Mouse (Mus musculus) MEL (cell line): ENCODE data around the gene 1700025G04Rik. TPM values are rescaled to one million over a fixed set of nuclear protein-coding genes. Genes with fewer than 3 reads are reported as not detected.

ENCODE experiments used
- DNase-seq: peaks from one replicate; pipeline ENCODE4 v3.0.0; 2011; ENCODE audit warnings: low read depth, low spot score
- H3K27ac ChIP-seq: 2 replicates; pipeline ENCODE4 v1.5.1; 2012; ENCODE audit warnings: low read depth, mild to moderate bottlenecking, control low read depth, low read length, moderate library complexity; ENCODE audit not compliant: control insufficient read depth
- H3K27me3 ChIP-seq, 2 experiments: fragments of 150-350 bp in 1 of 2; sonication (generic) in 1 of 2; 2 replicates each; pipeline ENCODE4 v1.6.1; 2012; ENCODE audit warnings: low read length in 2 of 2, mild to moderate bottlenecking in 2 of 2, improper control_type of control experiment in 1 of 2, moderate library complexity in 1 of 2; ENCODE audit not compliant: insufficient read depth in 2 of 2, control insufficient read depth in 1 of 2
- H3K36me3 ChIP-seq, 2 experiments: 2 replicates each; pipeline ENCODE4 v1.6.1; 2012 to 2014; ENCODE audit warnings: low read length in 2 of 2, improper control_type of control experiment in 1 of 2, inconsistent platforms in 1 of 2, mild to moderate bottlenecking in 1 of 2; ENCODE audit not compliant: insufficient read depth in 2 of 2, control insufficient read depth in 1 of 2
- H3K4me1 ChIP-seq, 2 experiments: fragments of 150-350 bp in 1 of 2; sonication (generic) in 1 of 2; 2 replicates each; pipeline ENCODE4 v1.6.1; 2012; ENCODE audit warnings: low read length in 2 of 2, improper control_type of control experiment in 1 of 2, mild to moderate bottlenecking in 1 of 2; ENCODE audit not compliant: insufficient read depth in 2 of 2, control insufficient read depth in 1 of 2
- H3K4me3 ChIP-seq, 2 experiments: fragments of 150-350 bp in 1 of 2; sonication (generic) in 1 of 2; 2 replicates each; pipeline ENCODE4 v1.5.1; 2012; ENCODE audit warnings: low read depth in 2 of 2, low read length in 2 of 2, mild to moderate bottlenecking in 2 of 2, moderate library complexity in 2 of 2, control low read depth in 1 of 2, improper control_type of control experiment in 1 of 2; ENCODE audit not compliant: control insufficient read depth in 1 of 2, insufficient read depth in 1 of 2
- H3K79me2 ChIP-seq: 2 replicates; pipeline ENCODE4 v1.6.1; 2012; ENCODE audit warnings: mild to moderate bottlenecking, low read length, moderate library complexity; ENCODE audit not compliant: control insufficient read depth, poor library complexity, insufficient read depth
- H3K9ac ChIP-seq: 2 replicates; pipeline ENCODE4 v1.6.1; 2012; ENCODE audit warnings: low read depth, mild to moderate bottlenecking, control low read depth, low read length, moderate library complexity; ENCODE audit not compliant: control insufficient read depth, poor library complexity, severe bottlenecking
- H3K9me3 ChIP-seq: fragments of 150-350 bp; sonication (generic); replicated peaks from 2 replicates; pipeline ENCODE4 v1.6.1; 2012; ENCODE audit warnings: mild to moderate bottlenecking, low read length, improper control_type of control experiment, moderate library complexity; ENCODE audit not compliant: insufficient read depth
- CHD1 ChIP-seq: IDR thresholded peaks from 2 replicates; pipeline ENCODE4 v1.6.1; 2012; ENCODE audit warnings: low read depth, mild to moderate bottlenecking, inconsistent platforms, low read length, improper control_type of control experiment
- CHD2 ChIP-seq: IDR thresholded peaks from 2 replicates; pipeline ENCODE4 v1.6.1; 2011; ENCODE audit warnings: low read length, improper control_type of control experiment
- GABPA ChIP-seq: IDR thresholded peaks from 2 replicates; pipeline ENCODE4 v1.6.1; 2012; ENCODE audit warnings: low read depth, mild to moderate bottlenecking, inconsistent platforms, low read length, improper control_type of control experiment, moderate library complexity
- KAT2A ChIP-seq: conservative IDR thresholded peaks from 2 replicates; pipeline ENCODE4 v1.6.1; 2012; ENCODE audit warnings: low read depth, low read length, improper control_type of control experiment, inconsistent platforms
- MEF2A ChIP-seq: IDR thresholded peaks from 2 replicates; pipeline ENCODE4 v1.6.1; 2014; ENCODE audit warnings: low read depth, mild to moderate bottlenecking, inconsistent platforms, low read length, improper control_type of control experiment; ENCODE audit not compliant: poor library complexity, insufficient replicate concordance, severe bottlenecking; ENCODE audit errors: extremely low read depth
- MXI1 ChIP-seq: IDR thresholded peaks from 2 replicates; pipeline ENCODE4 v1.6.1; 2011; ENCODE audit warnings: mild to moderate bottlenecking, low read depth, low read length, improper control_type of control experiment
- MYB ChIP-seq: IDR thresholded peaks from 2 replicates; pipeline ENCODE4 v1.6.1; 2011; ENCODE audit warnings: mild to moderate bottlenecking, low read depth, low read length, improper control_type of control experiment
- NRF1 ChIP-seq: IDR thresholded peaks from 2 replicates; pipeline ENCODE4 v1.6.1; 2014; ENCODE audit warnings: low read depth, mild to moderate bottlenecking, inconsistent platforms, low read length, improper control_type of control experiment, moderate library complexity; ENCODE audit not compliant: poor library complexity, insufficient read depth, severe bottlenecking
- POLR2AphosphoS2 ChIP-seq: IDR thresholded peaks from 2 replicates; pipeline ENCODE4 v1.6.1; 2011; ENCODE audit warnings: low read length, improper control_type of control experiment
- RAD21 ChIP-seq: IDR thresholded peaks from 2 replicates; pipeline ENCODE4 v1.6.1; 2011; ENCODE audit warnings: mild to moderate bottlenecking, low read depth, low read length, improper control_type of control experiment
- RCOR1 ChIP-seq: IDR thresholded peaks from 2 replicates; pipeline ENCODE4 v1.6.1; 2012; ENCODE audit warnings: low read depth, mild to moderate bottlenecking, inconsistent platforms, low read length, improper control_type of control experiment
- TAL1 ChIP-seq: IDR thresholded peaks from 2 replicates; pipeline ENCODE4 v1.6.1; 2012; ENCODE audit warnings: mild to moderate bottlenecking, inconsistent platforms, low read length, moderate library complexity, mixed read lengths
- TCF12 ChIP-seq: IDR thresholded peaks from 2 replicates; pipeline ENCODE4 v1.6.1; 2014; ENCODE audit warnings: low read depth, mild to moderate bottlenecking, inconsistent platforms, low read length, improper control_type of control experiment, moderate library complexity
- UBTF ChIP-seq: IDR thresholded peaks from 2 replicates; pipeline ENCODE4 v1.6.1; 2012; ENCODE audit warnings: low read depth, mild to moderate bottlenecking, inconsistent platforms, low read length, improper control_type of control experiment, moderate library complexity, borderline replicate concordance; ENCODE audit not compliant: insufficient read depth
- USF2 ChIP-seq, 2 experiments: IDR thresholded peaks; 2 replicates each; pipeline ENCODE4 v1.6.1; 2011 to 2012; ENCODE audit warnings: improper control_type of control experiment in 2 of 2, low read length in 2 of 2, borderline replicate concordance in 1 of 2, inconsistent platforms in 1 of 2, low read depth in 1 of 2, mild to moderate bottlenecking in 1 of 2; ENCODE audit not compliant: insufficient read depth in 1 of 2
- ZC3H11A ChIP-seq: IDR thresholded peaks from 2 replicates; pipeline ENCODE4 v1.6.1; 2012; ENCODE audit warnings: low read depth, mild to moderate bottlenecking, inconsistent platforms, low read length, improper control_type of control experiment
- ZKSCAN1 ChIP-seq: IDR thresholded peaks from 2 replicates; pipeline ENCODE4 v1.6.1; 2012; ENCODE audit warnings: low read depth, mild to moderate bottlenecking, inconsistent platforms, low read length, improper control_type of control experiment, moderate library complexity
- ZMIZ1 ChIP-seq: IDR thresholded peaks from 2 replicates; pipeline ENCODE4 v1.6.1; 2012; ENCODE audit warnings: low read depth, mild to moderate bottlenecking, inconsistent platforms, low read length, improper control_type of control experiment, moderate library complexity
- polyA plus RNA-seq, 2 experiments: library from polyadenylated mRNA; stranded (reverse) in 1 of 2; unstranded in 1 of 2; fragments of >175 nt in 1 of 2; fragments of >200 nt in 1 of 2; gene quantifications; 2 replicates each; pipeline versions ENCODE4 v1.2.1 to v1.2.4; 2012; ENCODE audit warnings: low replicate concordance in 2 of 2, low read depth in 1 of 2; ENCODE audit not compliant: insufficient read length in 2 of 2, insufficient read depth in 1 of 2, missing spikeins in 1 of 2
- total RNA-seq: library from RNA; depleted of rRNA; stranded (reverse); fragments of 300-350 nt; gene quantifications from 2 replicates; pipeline ENCODE4 v1.2.3, GENCODE M21; 2012

The 1700025G04Rik gene
- total and polyA plus RNA-seq, 3 experiments: 0.04 to 0.91 TPM; not detected in 1

DNA sequence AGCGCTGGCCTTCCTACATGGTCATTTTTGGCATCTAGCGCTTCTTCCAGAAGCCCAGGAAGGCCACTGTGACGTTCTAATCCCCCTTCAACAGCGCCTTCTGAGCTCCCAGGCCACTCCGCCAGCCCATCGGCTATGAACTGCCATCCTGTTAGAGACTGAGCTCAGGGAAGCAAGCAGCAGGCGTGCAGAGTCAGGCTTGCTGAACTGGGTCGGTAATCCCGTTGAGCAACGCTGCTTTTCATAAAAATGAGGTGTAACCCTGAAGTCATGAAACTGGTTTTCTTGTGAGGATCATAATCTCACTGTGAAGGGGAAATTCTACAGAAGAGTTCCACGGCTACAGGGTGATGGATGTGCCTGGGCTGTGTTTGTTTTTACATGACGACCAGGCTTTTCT lies 28.2 kb downstream of the 1700025G04Rik start:
- no peaks in the 10 kb centered on the region for H3K79me2 ChIP-seq
- no peak for TF ChIP-seq UBTF
- TF ChIP-seq TCF12: no peak
- TF ChIP-seq KAT2A: no peak
- no peak for TF ChIP-seq TAL1
- TF ChIP-seq ZMIZ1: no peak
- TF ChIP-seq MEF2A: no peak
- no peak for TF ChIP-seq NRF1
- no peak for TF ChIP-seq CHD2
- no peak for TF ChIP-seq MYB
- TF ChIP-seq ZC3H11A: no peak
- TF ChIP-seq USF2 (IDR thresholded peaks at IDR 0.05; ENCODE audit: borderline replicate concordance in 1 of 2, insufficient read depth in 1 of 2, low read depth in 1 of 2, low read length in 2 of 2): no peak
- TF ChIP-seq POLR2AphosphoS2: no peak
- no peak for TF ChIP-seq GABPA
- TF ChIP-seq RCOR1: no peak
- no peak for TF ChIP-seq RAD21
- TF ChIP-seq, all 39 proteins: peak for 0
- H3K9me3 ChIP-seq: no peaks in the 10 kb centered on the region
- H3K27me3 ChIP-seq: peaks cover 0 to 2% of the 10 kb centered on the region in 2 experiments; a peak in 1 of 4 replicates
- no peak overlapping the region for H3K27ac ChIP-seq
- no peaks in the 10 kb centered on the region for H3K36me3 ChIP-seq
- no peak overlapping the region for H3K9ac ChIP-seq
- no peak for DNase-seq
- no peaks in the 10 kb centered on the region for H3K4me1 ChIP-seq
- H3K4me3 ChIP-seq: no peak overlapping the region

DNA sequence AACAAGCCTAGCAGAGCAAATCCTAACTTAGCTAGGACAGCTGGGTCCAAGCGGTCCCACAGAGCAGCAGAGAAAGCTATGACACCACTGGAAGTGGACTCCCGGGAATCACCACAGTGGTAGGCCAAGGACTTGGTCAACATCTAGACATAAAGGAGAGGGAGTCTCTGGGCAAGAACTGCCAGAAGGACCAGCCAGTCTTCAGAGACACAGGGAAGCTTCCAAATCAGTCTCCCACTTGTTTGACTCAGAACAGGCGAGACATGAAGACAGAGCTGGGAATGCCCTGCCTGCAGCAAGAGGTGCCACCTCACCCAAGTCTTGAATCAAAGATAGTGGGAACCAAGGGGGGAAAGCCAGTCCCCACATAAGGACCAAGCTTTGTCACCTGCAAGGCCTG lies 29.7 kb downstream of the 1700025G04Rik start:
- Histone ChIP-seq H3K27me3 (peaks cover 0 to 2% of the 10 kb centered on the region in 2 experiments; a peak in 1 of 4 replicates), H3K4me3 (no peak overlapping the region), H3K4me1 (no peaks in the 10 kb centered on the region), H3K79me2 (no peaks in the 10 kb centered on the region), H3K36me3 (no peaks in the 10 kb centered on the region), H3K27ac (no peak overlapping the region), H3K9ac (no peak overlapping the region), H3K9me3 (no peaks in the 10 kb centered on the region)
- DNase-seq: no peak
- no peak for TF ChIP-seq CHD1
- no peak for TF ChIP-seq RAD21
- TF ChIP-seq ZKSCAN1: no peak
- TF ChIP-seq MYB: no peak
- TF ChIP-seq MXI1: no peak
- no peak for TF ChIP-seq MEF2A
